Mouse (Mus musculus): ENCODE results near the gene Kazald1.

DNA sequence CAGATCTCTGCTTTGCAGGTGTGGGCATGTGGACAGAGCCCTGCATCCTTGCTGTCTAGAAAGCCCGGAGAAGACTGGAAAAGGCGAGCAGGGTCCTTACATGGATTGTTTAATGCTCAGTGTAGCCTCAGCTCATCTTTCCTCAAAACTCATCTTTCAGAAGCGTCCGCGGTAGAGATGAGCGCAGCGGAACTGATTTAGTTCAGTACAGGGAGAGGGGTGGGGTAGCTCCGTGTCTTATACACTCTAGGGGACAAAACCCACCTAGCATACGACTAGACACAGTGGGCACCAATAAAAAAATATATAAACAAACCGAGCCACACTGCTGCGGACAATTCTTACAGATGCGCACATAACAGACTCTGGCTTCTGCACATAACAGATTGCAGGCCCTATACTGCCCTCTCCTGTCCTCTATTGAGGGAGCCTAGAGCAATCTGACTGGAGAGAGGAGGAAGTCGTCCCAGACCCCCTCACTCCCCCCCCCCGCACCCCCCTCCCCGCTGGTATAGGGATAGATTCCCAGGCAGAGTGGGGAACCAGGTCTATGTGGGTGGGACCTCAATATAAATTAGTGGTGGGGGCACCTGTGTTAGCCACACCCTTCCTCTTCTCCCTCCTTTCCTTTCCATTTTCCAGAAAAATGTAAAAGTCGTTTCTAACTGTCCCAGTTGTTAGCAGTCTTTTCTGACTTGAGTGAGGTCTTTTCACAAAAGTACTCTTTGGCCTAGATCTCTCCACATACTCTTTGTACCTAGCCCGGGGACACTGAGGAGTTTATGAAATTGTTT, 4.1 kb downstream of the Kazald1 start:
- peak; percentile 48 for TF ChIP-seq CTCF (IDR thresholded peaks at IDR 0.05; ENCODE audit: low read depth)
- no peak for TF ChIP-seq EP300 (IDR thresholded peaks at IDR 0.05; ENCODE audit: low read depth)

Data from heart, postnatal 0 days (tissue).